Mouse (Mus musculus) neural tube, embryonic 12.5 days (tissue): Measurements from ENCODE around the gene Ccl19. TPM values are rescaled to one million over a fixed set of nuclear protein-coding genes. Genes with fewer than 3 reads are reported as not detected.
"Not testable (repeated sequence)": the region's sequence is repeated elsewhere in the genome, so short reads cannot be mapped to it uniquely, and the experiment has no call there.

ENCODE experiments used
- ATAC-seq: fragments of 200-750 bp; cut with Nextera tagmentation; 2 replicates; pipeline ENCODE4 v1.8.0; 2017; ENCODE audit warnings: low read depth, mild to moderate bottlenecking, moderate TSS enrichment, moderate library complexity; ENCODE audit not compliant: low FRiP score
- H3K27ac ChIP-seq: fragments of 300-500 bp; sonication (generic); 2 replicates; pipeline ENCODE4 v1.5.1; 2016
- H3K27me3 ChIP-seq: fragments of 300-500 bp; sonication (generic); replicated peaks from 2 replicates; pipeline ENCODE4 v1.6.1; 2016; ENCODE audit warnings: mild to moderate bottlenecking
- H3K36me3 ChIP-seq: fragments of 300-500 bp; sonication (generic); 2 replicates; pipeline ENCODE4 v1.6.1; 2016; ENCODE audit warnings: mild to moderate bottlenecking
- H3K4me1 ChIP-seq: fragments of 300-500 bp; sonication (generic); 2 replicates; pipeline ENCODE4 v1.6.1; 2016
- H3K4me2 ChIP-seq: fragments of 300-500 bp; sonication (generic); replicated peaks from 2 replicates; pipeline ENCODE4 v1.6.1; 2016; ENCODE audit warnings: mild to moderate bottlenecking
- H3K4me3 ChIP-seq: fragments of 300-500 bp; sonication (generic); 2 replicates; pipeline ENCODE4 v1.5.1; 2016
- H3K9ac ChIP-seq: fragments of 300-500 bp; sonication (generic); 2 replicates; pipeline ENCODE4 v1.6.1; 2016; ENCODE audit warnings: mild to moderate bottlenecking
- H3K9me3 ChIP-seq: fragments of 300-500 bp; sonication (generic); 2 replicates; pipeline ENCODE4 v1.6.1; 2016; ENCODE audit warnings: mild to moderate bottlenecking
- WGBS: fragments of 180-500 bp; shearing (Covaris S2); methylation state at CpG from one replicate; pipeline ENCODE4 v1.1.7; 2016; 5-methylcytosine and 5-hydroxymethylcytosine counted together
- polyA plus RNA-seq: library from polyadenylated mRNA; unstranded; fragments of >200 nt; fragmentation: Nextera tagmentation; extraction: Ambion mirVana; gene quantifications from 2 replicates; pipeline ENCODE4 v1.2.1, GENCODE M21; 2016

Gene Ccl19
- 0.36 TPM in 1 of 2 replicates, not detected in the other for polyA plus RNA-seq

DNA sequence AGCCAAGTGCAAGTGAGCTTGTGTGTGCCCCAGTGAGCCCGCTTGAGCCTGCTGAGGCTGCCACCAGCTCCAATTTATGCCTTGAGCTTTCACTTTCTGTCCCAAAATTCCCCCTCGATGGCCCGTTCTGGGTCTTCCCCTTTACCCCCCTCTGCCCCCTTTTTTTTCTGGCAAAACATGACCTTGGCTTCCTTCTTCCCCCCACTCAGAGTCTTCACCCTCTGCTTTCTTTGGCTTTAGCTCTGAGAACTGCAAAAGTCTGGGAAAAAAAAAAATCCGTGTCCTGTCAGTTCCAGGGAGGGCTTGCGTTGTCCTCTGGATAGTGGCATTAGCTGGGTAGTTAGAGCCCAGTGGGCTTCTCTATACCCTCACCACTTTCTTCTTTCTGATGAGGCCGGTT, at the start of gene Ccl19:
TSS of gene Ccl19 (minus strand) at position 101 of the 400 bp plus-strand sequence.
- no CpG with 5 or more reads among the region's 6 CpGs for WGBS
- H3K4me1 ChIP-seq, H3K4me3 ChIP-seq, H3K9me3 ChIP-seq, H3K4me2 ChIP-seq, H3K27ac ChIP-seq, ATAC-seq, H3K36me3 ChIP-seq, H3K27me3 ChIP-seq, H3K9ac ChIP-seq: not testable (repeated sequence)

DNA sequence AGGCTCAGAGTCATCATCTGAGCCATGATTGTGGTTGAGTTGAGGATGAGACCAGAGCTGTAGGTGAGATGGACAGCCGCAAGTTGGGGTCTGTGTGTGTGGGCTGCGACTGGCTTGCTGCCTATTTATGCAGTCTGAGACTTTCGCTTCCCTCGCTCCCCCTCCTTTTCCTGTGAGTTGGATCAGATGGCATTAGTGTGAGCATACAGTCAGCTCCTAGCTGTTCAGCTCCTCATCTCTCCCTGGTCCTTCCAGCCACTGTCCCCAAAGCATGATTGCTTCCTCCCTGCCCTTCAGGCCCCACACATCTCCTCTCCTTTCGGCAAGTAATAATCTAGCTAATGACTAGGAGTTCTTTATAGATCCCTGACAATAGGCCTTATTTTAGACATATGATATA, 17.5 kb upstream of the Ccl19 start, which contains the start of gene Ccl21a:
TSS of gene Ccl21a (minus strand) at position 101 of the 400 bp plus-strand sequence.
- not testable (repeated sequence) for H3K9ac ChIP-seq, H3K4me3 ChIP-seq, H3K27ac ChIP-seq, ATAC-seq, H3K9me3 ChIP-seq, H3K36me3 ChIP-seq, H3K4me2 ChIP-seq, H3K4me1 ChIP-seq, H3K27me3 ChIP-seq
- WGBS = no CpG with 5 or more reads among the region's 5 CpGs

DNA sequence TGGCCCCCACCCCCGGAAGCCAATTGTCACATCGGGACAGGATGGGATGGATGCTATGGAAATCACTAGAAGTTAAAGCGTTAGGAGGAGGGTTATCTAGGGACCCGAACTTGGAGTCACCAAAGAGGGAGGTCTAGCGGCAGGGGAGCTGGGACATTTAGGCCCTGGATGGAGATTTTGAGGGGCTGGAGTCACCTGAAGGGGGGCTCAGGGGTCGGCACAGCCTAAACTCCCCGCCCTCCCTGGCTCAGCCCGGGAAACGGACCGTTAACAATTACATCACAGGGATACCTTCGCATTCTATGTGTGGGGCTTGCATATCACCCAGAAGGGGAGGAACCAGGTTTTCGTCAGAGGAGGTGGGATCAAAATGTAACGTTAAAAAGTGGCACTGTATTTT, 21.1 kb downstream of the Ccl19 start, which contains the start of gene 4930578G10Rik:
TSS of gene 4930578G10Rik (plus strand) at position 301 of the 400 bp plus-strand sequence.
- H3K9ac ChIP-seq, H3K27ac ChIP-seq, H3K4me3 ChIP-seq, H3K4me1 ChIP-seq, H3K27me3 ChIP-seq, H3K9me3 ChIP-seq, H3K36me3 ChIP-seq, ATAC-seq, H3K4me2 ChIP-seq: not testable (repeated sequence)
- no CpG with 5 or more reads among the region's 13 CpGs for WGBS

Other genes with a start within 250 kb of the Ccl19 start
- gene Fam205a2, start 228.4 kb downstream of the Ccl19 start, polyA plus RNA-seq = 0.20 TPM in 1 of 2 replicates, not detected in the other
- not detected in 2 replicates for gene Gm10591, start 144.4 kb downstream of the Ccl19 start, polyA plus RNA-seq
- not detected in 2 replicates for gene Gm2564, start 126.9 kb downstream of the Ccl19 start, polyA plus RNA-seq
- not detected in 2 replicates for gene Ccl27b, start 101.3 kb downstream of the Ccl19 start, polyA plus RNA-seq
- not detected in 2 replicates for gene Il11ra2, start 94.7 kb downstream of the Ccl19 start, polyA plus RNA-seq
- gene 4930578G10Rik, start 21.0 kb downstream of the Ccl19 start, polyA plus RNA-seq = 1.5 and 1.6 TPM in 2 replicates
- 0.95 and 0.99 TPM in 2 replicates for gene Ccl21a, start 17.4 kb upstream of the Ccl19 start, polyA plus RNA-seq
- gene Fam205a1, start 97.3 kb upstream of the Ccl19 start, polyA plus RNA-seq = 0.05 and 0.14 TPM in 2 replicates
- 0.80 and 0.82 TPM in 2 replicates for gene Gm12394, start 100.2 kb upstream of the Ccl19 start, polyA plus RNA-seq
- 2.5 and 2.6 TPM in 2 replicates for gene Fam205c, start 117.7 kb upstream of the Ccl19 start, polyA plus RNA-seq
- 10.9 and 11.4 TPM in 2 replicates for gene Phf24, start 160.1 kb upstream of the Ccl19 start, polyA plus RNA-seq
- 29.0 and 33.6 TPM in 2 replicates for gene Dnajb5, start 193.2 kb upstream of the Ccl19 start, polyA plus RNA-seq
- gene 1700022I11Rik, start 213.0 kb upstream of the Ccl19 start, polyA plus RNA-seq = 0.46 and 0.93 TPM in 2 replicates
- 631 and 640 TPM in 2 replicates for gene Vcp, start 243.9 kb upstream of the Ccl19 start, polyA plus RNA-seq